Mouse (Mus musculus) layer of hippocampus, adult 9-10 months (tissue): ENCODE measurements around the gene Fev.

Experiments used
- DNase-seq: peaks from one replicate; pipeline ENCODE4 v3.0.0; 2022; ENCODE audit warnings: low spot score

The Fev gene

GRCm38 (mm10) chr1:74880785-74881360 lies 4.3 kb downstream of the Fev start:
- no peak for DNase-seq

- DNase-seq: no peak
Observed at GRCm38 (mm10) chr1:74877199-74877598, 8.0 kb downstream of the Fev start.

GRCm38 (mm10) chr1:74872218-74872617 lies 13.0 kb downstream of the Fev start:
- DNase-seq: no peak

GRCm38 (mm10) chr1:74861783-74862182 lies 23.4 kb downstream of the Fev start:
- DNase-seq: no peak

- DNase-seq: no peak
Observed at GRCm38 (mm10) chr1:74859223-74859984, 25.8 kb downstream of the Fev start.

GRCm38 (mm10) chr1:74858805-74859204 lies 26.4 kb downstream of the Fev start:
- no peak for DNase-seq

- DNase-seq: no peak
Observed at GRCm38 (mm10) chr1:74858171-74858719, 27.0 kb downstream of the Fev start.

GRCm38 (mm10) chr1:74857677-74858076 lies 27.5 kb downstream of the Fev start:
- no peak for DNase-seq

- DNase-seq: no peak
Observed at GRCm38 (mm10) chr1:74857201-74857600, 28.0 kb downstream of the Fev start.

- DNase-seq: no peak
Observed at GRCm38 (mm10) chr1:74856791-74857190, 28.4 kb downstream of the Fev start.

- DNase-seq: no peak
Observed at GRCm38 (mm10) chr1:74856439-74856720, 28.8 kb downstream of the Fev start.

GRCm38 (mm10) chr1:74855651-74856438 lies 29.4 kb downstream of the Fev start:
- DNase-seq: no peak

- DNase-seq: no peak
Observed at GRCm38 (mm10) chr1:74855156-74855555, 30.1 kb downstream of the Fev start.

GRCm38 (mm10) chr1:74854306-74855056 lies 30.7 kb downstream of the Fev start, which contains the start of gene Cdk5r2:
Cdk5r2 (plus strand) TSS chr1:74854934.
- DNase-seq: peak; percentile 96

- DNase-seq: no peak
Observed at GRCm38 (mm10) chr1:74851001-74851775, 34.0 kb downstream of the Fev start.

- no peak for DNase-seq
Observed at GRCm38 (mm10) chr1:74850251-74850650, 35.0 kb downstream of the Fev start.

GRCm38 (mm10) chr1:74848946-74849345 lies 36.3 kb downstream of the Fev start:
- no peak for DNase-seq

GRCm38 (mm10) chr1:74846341-74846740 lies 38.9 kb downstream of the Fev start:
- no peak for DNase-seq

- DNase-seq: no peak
Observed at GRCm38 (mm10) chr1:74843090-74843489, 42.1 kb downstream of the Fev start.

- DNase-seq: no peak
Observed at GRCm38 (mm10) chr1:74833255-74833654, 52.0 kb downstream of the Fev start.
